Mouse (Mus musculus): ENCODE results near the gene Rras2.

Gene Rras2

DNA sequence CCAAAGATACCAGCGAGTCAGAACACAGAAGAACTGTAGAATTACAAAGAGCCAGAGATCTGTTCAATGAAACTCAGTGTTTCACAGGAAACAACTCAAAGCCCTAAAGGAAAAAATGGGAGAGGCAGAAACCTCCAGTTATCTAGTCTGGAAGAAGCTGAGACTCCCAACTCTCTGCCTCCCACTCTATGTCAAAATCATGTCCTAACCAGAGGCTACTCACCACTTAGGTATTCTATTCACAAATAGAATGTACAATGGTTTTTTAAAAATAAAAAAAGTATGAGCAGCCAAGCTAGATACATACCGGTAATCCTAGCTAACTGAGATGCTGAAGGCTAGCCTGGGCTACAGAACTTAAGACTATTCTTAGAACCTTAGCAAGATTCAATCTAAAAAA, 3.3 kb downstream of the Rras2 start:
- DNase-seq (ENCODE audit: low read depth): no peak

DNA sequence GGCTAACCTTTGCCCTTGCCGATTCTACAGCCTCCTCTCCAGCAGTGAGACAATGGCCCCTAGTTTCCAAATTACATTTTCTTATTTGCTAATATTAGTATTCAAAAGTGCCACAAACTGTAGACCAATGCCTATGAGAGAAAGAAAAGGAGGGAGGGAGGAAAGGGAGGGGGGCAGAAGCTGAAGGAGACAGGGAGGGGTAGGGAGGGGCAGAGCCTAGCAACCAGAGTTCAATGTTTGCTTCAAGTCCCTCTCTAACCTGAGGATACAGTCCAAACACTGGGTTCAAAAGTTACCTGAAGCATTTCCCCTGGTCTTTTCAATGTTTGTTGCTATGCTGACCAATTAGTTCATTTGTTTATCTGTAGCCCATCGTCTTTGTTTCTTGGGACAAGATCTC, 7.1 kb downstream of the Rras2 start:
- DNase-seq (ENCODE audit: low read depth): no peak

DNA sequence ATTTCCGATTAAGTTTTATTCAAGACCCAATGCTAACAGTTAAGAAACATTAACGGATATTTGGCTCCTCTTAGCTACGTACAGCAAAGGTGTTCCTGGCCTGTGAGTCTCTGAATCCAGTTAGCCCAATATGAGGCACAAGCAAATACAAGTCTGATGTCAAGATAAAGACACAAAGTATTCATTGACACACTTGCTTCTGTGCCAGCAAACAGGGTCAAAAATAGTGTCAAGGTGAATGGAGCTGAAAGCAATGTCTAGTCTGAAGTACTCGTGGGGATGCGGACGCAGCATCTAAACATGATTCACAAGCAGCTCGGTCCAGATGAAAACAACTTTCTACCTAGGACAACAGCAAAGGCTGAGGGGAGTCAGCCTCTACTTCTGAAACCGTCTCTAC, 11.7 kb downstream of the Rras2 start:
- DNase-seq (ENCODE audit: low read depth): no peak

DNA sequence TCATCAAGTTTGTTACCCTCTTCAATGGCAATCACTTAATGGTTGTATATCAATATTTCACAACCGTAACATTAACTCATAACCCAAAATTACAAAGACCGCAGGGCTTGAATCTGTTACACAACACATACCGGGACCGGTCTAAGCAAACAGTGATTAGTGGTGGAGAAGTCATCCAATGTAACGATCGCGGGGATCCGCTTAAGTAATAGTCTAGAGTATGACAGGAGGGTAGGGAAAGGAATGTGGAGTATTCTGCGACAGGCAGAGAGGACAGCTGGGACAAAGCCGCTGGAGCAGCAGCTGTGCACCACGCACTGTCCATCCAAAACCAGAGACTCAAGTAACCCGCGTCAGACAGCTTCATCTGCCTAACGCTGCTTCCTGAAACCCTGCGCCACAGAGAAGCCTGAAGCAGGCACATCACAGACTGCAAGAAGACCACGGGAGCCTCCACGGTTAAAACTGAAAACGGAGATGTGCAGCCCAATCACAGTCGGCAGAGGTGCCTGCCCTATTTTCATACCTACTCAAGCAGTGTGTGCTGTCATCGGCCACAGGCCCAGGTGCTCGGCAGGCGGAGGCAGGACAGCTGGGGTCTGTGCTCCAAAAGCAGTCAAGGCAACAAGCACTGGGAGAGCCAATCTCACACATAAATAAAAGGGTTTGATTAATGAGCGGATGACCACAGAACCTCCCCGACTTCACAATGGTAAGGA, 13.8 kb downstream of the Rras2 start:
- peak; percentile 48 for DNase-seq (ENCODE audit: low read depth)

DNA sequence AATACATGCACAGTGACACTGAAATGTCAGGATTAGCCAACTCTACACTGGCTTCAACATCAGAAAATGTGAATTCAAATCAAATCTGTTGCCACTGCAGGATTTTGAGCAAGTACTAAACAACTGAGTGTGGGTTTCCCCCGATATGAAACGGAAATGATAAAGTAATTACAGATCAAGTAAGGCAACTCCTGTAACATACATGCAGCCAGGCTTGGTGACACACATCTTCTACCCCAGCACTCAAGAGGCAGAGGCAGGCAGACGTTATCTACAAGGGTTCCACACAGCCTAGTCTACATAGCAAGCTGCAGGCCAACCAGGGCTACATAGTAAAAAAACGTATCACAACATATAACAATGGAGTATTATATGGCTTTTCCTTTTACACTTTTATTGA, 14.4 kb downstream of the Rras2 start:
- DNase-seq (ENCODE audit: low read depth): no peak

DNA sequence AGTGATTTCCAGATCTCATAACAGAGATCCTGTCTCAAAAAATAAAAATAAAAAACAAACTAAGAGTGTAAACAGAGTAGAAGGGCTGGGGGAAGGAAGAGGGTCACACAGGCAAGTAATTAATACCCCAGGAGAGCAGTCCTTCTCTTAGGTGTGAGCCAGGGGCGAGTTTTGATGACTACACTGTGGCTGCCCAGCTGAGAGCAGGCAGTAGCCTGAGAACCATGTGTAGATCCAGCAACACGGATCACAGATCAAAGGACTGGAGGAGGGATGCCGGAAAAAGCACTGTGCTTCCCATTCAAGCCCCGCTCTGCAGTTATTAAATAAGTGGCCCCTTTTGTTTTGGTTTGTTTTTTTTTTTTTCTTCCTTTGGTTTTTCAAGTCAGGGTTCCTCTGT, 15.0 kb downstream of the Rras2 start:
- DNase-seq (ENCODE audit: low read depth): no peak

DNA sequence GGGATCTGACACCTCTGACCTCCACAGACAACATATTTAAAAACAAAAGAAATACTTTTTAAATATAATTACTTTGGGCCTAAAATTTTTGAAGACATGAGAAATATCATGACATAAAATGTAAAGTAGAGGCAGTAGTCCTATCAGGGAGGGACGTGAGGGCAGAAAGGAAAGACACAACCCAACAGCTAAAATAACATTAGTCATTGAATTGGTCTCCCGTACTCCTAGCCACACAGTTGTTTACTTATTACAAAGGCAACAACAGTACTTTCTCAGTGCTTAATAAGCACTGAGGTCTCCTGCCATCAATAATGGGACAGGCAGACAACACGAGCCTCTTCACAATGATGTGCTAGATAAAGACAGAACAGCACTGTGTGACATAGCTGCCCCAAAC, 16.2 kb downstream of the Rras2 start:
- DNase-seq (ENCODE audit: low read depth): no peak

DNA sequence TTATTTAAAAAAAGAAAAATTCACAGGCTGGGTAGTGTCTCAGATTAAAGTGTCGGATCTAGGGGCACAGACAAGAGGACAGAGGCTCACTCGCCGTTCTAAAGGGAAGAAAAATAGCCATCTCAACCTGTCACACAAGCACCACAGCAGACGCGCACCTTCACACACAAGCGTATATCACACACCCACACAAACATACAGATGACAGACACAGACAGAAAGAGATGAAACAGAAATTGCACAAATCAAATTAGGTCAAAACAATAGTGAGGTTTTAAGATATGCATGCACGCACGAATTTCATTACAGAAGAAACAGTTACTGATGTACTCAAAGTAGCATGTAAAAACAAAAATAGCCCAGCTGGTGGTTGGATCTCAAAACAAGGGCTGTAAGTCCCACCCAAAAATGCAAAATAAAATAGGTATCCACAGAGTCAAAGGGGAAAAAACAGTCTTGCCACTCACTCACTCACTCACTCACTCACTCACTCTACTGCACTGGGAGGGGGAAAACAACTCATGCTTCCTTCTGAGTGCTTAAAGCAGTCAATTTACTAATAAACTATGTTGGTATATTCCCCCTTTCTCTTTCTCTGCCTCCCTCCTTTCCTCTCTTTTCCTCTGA, 23.9 kb downstream of the Rras2 start:
- DNase-seq (ENCODE audit: low read depth): peak; percentile 52

DNA sequence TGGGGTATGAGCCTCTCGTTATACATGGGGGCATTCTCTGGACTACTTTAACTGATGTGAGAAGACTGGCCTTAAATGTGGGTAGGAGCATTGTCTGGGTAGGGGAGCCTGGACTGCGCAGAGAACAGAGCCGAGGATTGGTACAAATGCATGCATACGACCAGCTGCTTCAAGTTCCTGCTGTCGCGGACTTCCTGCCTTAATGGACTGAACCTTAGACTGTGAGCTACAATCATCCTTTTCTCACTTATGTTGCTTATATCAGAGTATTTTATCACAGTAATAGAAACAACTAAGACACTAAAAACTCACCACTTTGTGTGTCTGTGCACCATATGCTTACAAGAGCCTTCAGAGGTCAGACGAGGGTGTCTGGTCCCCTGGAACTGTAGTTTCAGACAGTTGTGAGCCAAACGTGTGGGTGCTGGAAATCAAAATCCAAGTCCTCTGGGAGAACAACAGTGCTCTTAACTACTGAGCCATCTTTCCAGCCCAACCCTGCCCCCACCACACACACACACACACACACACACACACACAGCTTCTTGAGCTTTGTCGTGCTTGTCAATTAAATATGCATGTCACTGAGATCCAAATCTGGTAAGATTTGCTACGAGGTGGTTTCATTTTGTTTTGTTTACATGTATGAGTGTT, 26.6 kb downstream of the Rras2 start:
- peak; percentile 61 for DNase-seq (ENCODE audit: low read depth)

DNA sequence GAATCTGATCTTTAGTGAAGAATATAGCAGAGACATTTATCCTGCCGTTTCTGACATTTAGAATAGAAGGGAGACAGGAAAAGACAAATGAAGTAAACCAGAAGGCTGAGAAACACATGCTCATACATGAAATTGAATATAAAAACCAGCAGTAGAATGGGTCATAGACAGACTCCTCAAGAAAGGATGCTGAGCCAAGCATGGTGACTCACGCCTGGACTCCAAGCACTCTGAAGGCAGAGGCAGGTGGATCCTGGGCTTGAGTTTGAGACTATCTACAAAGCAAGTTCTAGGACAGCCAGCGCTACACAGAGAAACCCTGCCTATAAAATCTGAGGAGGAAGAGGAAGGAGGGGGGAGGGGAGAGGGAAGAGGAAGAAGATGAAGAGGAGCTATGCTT, 27.4 kb downstream of the Rras2 start:
- DNase-seq (ENCODE audit: low read depth): peak; percentile 35

DNA sequence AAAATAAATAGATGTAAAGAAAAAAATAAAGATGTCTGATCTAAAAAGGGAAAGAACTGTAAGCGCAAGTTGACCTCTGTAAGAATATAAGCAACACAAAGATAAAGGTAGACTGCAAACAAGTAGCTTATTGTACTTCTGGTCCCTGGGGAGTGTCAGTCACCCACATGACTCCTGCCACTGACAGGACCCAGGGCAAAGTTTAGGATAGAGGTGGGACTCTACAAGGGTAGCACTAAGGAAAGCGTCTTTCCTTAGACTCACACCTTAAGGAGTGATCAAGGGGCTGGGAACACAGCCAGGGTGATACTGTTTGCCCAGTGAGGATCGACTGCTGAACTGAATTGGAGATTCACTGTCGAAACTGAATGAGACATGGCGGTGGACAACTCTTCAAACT, 28.7 kb downstream of the Rras2 start:
- DNase-seq (ENCODE audit: low read depth): no peak

DNA sequence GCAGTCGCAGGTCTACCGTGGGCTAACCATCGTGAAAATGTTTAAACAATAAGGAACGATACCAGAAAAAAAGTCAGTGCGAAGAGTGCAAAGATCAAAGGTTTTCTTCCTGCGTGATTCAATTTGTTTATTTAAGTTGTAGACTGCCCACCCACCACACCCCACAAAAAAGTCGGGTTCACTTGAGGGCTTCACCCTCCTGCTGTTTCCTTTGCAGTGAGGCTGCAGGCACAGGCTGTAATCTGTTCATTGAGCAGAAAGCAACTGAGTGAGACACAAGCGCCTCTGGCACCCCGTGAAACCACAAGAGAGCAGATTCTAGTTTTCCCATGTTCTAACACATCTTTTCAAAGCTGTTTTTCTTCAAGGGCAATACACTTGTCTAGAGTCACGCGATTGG, 29.6 kb downstream of the Rras2 start:
- DNase-seq (ENCODE audit: low read depth): peak; percentile 91

DNA sequence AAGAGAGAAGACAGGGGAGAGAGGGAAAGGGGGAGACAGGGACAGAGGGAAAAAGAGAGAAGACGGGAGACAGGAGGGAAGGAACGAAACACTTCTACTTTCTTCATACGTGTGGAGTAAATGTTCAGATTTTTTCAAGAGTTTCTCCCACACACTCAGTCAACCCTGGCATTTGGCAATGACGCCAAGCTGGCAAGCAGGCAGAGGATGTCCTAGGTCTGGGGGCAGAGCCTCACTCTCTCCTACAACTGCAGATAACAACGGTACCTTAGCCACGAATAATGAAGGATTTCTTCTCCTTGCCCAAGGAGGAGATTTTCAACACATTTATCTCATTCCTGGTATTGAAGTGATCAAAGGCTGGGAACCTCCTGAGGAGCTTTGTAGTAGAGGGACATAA, 30.2 kb downstream of the Rras2 start:
- DNase-seq (ENCODE audit: low read depth): peak; percentile 66

DNA sequence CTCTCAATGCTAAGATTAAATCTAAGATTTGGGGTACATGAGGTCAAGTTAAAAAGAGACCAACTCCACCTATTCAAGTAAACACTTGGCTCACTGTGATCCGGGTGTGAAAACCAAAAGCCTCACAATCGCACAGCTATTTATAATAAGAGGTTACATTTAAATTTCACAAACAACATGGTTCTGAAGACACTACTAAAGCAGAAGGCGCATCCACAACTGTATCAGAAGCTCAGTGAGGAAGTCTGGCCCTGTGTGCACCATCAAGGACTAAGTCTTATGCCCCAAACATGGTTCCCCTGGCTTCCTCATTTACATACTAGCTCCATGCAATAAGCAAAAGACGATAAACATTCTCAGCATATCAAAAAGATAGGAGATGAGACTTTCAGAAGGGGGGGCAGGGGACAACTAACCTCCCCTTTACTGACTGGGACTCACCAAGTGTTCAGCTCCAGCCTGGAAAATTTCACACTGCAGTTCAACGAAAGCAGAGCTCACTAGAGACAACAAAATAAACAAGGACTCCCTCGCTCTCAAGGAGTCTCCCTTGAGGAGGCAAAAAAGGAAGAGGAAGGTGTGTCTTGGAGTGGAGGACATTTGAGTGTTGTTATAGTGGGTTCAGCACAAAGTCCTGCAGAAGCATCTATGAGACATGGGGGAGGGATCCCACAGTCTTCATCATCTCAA, 31.4 kb downstream of the Rras2 start:
- DNase-seq (ENCODE audit: low read depth): no peak

DNA sequence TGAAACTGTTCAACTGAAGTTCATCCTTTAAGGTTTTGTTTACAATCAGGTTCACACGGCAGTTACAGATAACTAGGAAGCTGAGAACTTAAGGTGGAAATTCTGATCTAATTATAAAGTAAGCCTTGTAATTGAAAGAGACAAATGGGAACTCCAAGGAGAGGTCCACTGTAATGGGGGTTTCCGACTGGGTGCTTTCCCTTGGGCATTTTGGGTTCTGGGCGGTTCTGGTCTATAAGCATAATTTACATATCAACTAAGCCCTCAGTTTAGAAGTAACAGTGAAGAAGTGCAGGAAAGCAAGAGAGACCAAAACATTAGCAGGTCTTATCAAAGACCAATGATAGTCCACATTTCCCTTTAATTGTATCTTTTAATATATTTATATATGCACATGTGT, 33.8 kb downstream of the Rras2 start:
- DNase-seq (ENCODE audit: low read depth): no peak

DNA sequence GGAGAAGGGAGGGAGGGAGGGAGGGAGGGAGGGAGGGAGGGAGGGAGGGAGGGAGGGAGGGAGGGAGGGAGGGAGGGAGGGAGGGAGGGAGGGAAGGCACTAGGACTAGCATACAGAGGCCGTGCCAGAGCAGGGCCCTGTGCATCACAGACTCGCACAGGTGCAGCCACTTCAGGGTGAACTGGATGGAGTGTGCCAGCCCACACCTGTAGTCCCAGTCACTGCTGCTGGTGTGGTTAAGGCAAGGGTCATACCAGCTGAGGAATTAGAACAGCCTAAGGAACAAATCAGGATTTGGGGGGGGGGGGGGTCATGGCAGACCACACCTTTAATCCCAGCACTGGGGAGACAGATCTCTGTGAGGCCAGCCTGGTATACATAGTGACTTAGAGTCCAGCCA, 34.5 kb downstream of the Rras2 start:
- no peak for DNase-seq (ENCODE audit: low read depth)

DNA sequence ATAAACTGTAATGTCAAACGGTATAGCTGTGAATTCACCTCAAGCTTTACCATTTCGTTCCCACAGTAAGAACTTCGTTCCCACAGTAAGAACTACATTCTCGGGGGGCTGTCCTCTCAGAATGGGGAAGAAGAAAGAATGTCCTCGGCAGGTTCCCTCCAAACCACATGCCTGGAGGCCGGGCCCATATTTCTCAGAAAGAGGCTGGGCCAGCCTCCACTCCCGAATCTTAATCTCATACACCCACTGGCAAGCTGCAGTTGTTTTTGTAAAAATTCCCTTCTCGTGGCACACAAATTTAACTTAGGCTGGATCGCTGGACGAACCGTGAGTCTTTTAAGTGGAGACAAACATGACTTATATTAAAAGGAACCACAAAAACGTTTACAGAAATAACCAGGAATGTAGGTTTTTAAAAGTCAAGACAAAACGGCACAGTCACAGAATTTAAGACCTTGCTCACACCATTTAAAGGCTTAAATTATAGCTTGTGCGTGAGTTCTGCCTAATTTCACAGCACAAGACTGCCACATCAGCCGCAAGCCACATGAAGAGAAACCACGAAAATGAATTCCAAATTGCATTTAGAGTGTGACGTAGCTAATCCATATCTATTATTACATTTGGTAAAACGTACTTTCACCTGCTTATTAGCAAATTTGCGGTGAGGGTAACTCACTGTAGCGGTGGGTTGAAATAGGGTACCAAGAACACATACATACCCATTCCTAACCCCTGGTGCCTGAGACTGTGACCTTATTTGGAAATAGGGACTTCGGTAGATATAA, 35.8 kb downstream of the Rras2 start:
- DNase-seq (ENCODE audit: low read depth): no peak

DNA sequence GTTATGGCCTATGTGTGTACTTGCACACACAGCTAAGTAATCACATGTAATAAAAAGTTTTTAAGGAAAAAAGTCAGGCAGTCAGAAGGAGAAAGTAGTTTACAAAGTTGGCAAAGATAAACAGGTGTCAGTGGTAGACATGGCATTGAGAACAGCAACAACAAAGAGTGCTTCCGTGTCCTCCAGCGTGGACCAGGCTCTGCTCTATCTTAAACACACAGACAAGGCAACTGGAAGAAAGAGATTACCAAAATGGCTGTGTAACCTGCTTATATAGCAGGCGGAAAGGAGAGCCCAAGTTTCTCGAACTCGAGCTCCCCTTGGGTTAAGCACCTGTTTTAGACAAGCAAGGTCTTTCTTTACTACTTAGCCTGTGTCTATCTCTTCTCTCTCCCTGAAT, 37.3 kb downstream of the Rras2 start:
- no peak for DNase-seq (ENCODE audit: low read depth)

DNA sequence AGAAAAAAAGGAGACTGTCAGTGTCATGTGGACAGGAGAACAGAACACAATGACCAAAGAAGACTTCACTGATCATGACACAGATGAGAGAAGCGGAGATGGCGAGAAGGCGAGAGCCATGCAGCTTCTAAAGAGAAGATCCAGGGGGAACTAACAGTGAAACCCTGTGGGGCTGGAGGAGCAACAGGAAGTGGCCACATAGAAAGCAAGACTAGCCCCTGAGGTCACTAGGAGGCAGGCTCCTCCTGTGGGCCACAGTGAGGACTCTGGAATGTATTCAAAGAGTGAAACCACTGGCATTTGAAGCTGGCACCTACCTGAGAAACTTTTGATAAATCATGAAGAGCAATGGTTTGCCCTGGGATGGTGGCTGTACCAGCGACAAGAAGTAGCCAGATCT, 38.2 kb downstream of the Rras2 start:
- no peak for DNase-seq (ENCODE audit: low read depth)

DNA sequence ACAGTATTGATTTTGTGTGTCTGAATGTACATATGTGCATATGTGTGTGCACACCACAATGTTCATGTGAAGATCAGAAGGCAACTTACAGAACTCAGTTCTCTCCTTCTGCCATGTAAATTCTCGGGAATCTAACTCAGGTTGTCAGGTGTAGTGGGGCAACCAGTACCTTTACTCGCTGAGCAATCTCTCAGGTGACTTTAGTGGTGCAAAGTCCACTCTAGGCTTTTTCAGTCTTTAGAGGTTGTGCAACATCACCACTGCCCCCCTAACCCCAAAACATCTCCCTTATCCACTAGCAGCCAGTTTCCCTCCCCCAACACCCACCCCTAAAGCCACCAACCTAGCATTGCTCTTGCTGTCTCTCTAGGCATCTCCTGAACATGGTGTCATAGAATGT, 43.0 kb downstream of the Rras2 start:
- no peak for DNase-seq (ENCODE audit: low read depth)

DNA sequence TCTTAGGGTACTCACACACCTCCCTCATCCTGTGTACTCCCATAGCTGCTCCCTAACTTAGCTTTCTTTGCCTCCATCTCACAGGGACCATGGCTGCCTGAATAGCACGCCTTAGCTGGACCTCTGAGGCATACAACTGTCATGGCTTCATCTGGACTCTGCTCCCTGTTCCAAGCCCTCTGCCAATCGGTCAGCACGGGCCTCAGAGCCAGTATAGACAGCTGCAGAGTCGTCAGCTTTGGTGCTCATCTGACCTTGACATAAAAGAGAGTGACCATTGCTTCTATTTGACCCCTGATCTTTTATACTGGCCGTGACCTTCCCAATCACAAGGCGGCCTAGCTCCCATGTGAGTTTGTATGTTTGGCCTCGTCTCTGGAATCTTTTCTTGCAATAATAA, 43.4 kb downstream of the Rras2 start:
- no peak for DNase-seq (ENCODE audit: low read depth)
